ENCODE assay signal across 8 mouse cellular contexts in genomic region chr5:23830897-23831752, GRCm38 (mm10). TPM values are rescaled to one million over a fixed set of nuclear protein-coding genes. Genes with fewer than 3 reads are reported as not detected.
DNase-seq lines count a peak whose midpoint lies in the region; ATAC-seq lines count a peak whose summit lies in the region.

No protein-coding gene starts in this region.

- DNase-seq in layer of hippocampus, adult 18-20 months (ENCODE audit: low spot score in 2 of 2): peak; percentile 10 to 30
- DNase-seq in layer of hippocampus, adult 9-10 months (ENCODE audit: low spot score): no peak
- DNase-seq in kidney, postnatal 10 days: peak; percentile 62
- no peak for DNase-seq in thymus, postnatal 25 days
- DNase-seq in urinary bladder, adult 2 months (ENCODE audit: low spot score): no peak

- H3K4me2 ChIP-seq in heart, embryonic 12.5 days: peak overlapping the region; percentile 58

- no peaks in the 10 kb centered on the region for H3K36me3 ChIP-seq in heart, embryonic 12.5 days

- 0 out of 2 replicates have a peak, but pooled peaks cover 2% of the 10 kb centered on the region for H3K4me1 ChIP-seq in heart, embryonic 12.5 days (replicated peaks)

- no peak overlapping the region for H3K27ac ChIP-seq in heart, embryonic 12.5 days (ENCODE audit: poor library complexity, severe bottlenecking)

- H3K9me3 ChIP-seq in heart, embryonic 12.5 days (replicated peaks): no peaks in the 10 kb centered on the region

- H3K9ac ChIP-seq in heart, embryonic 12.5 days: no peak overlapping the region

- WGBS in heart, embryonic 12.5 days: 31% methylated on average over 58 of the region's 58 CpGs

- peak; percentile 59 for ATAC-seq in common myeloid progenitor, adult 5-6 weeks (replicated peaks; ENCODE audit: low read depth, poor library complexity, severe bottlenecking)
- ATAC-seq in heart, embryonic 12.5 days (ENCODE audit: insufficient number of reproducible peaks, low FRiP score): no peak
- ATAC-seq in megakaryocyte progenitor cell, adult 5-6 weeks (replicated peaks; ENCODE audit: poor library complexity): peak; percentile 64

- H3K27me3 ChIP-seq in heart, embryonic 12.5 days (replicated peaks): peaks cover 33% of the 10 kb centered on the region

- H3K4me3 ChIP-seq in heart, embryonic 12.5 days: peak overlapping the region; percentile 29

RNA-seq across cellular contexts. Expression of gene Tomm7, which starts 12.8 kb away (rescaled TPM):
- 10 to 100 TPM; 76.5 to 84.8 TPM for total RNA-seq in layer of hippocampus, adult 18-20 months (2021)
- 229 and 298 TPM in 2 replicates for total RNA-seq in common myeloid progenitor, adult 5-6 weeks (2017)
- polyA plus RNA-seq in heart, embryonic 12.5 days (2016; fragmentation: Nextera tagmentation; extraction: Ambion mirVana): 96.3 and 96.9 TPM in 2 replicates
- 81.3 and 98.8 TPM in 2 replicates for total RNA-seq in megakaryocyte progenitor cell, adult 5-6 weeks (2015)
- total RNA-seq in megakaryocyte progenitor cell, adult 5-6 weeks (2017): 288 and 310 TPM in 2 replicates
- 96.4 and 113 TPM in 2 replicates for polyA plus RNA-seq in urinary bladder, adult 2 months (2012; rRNA removed)

RNA-seq across cellular contexts. Expression of gene Rint1, which starts 43.6 kb away (rescaled TPM):
- 10 to 100 TPM; 20.6 to 21.2 TPM for total RNA-seq in layer of hippocampus, adult 18-20 months (2021)
- total RNA-seq in common myeloid progenitor, adult 5-6 weeks (2017): 22.5 and 23.4 TPM in 2 replicates
- 32.1 and 32.2 TPM in 2 replicates for polyA plus RNA-seq in heart, embryonic 12.5 days (2016; fragmentation: Nextera tagmentation; extraction: Ambion mirVana)
- 18.9 and 20.8 TPM in 2 replicates for total RNA-seq in megakaryocyte progenitor cell, adult 5-6 weeks (2015)
- 27.5 and 28.0 TPM in 2 replicates for total RNA-seq in megakaryocyte progenitor cell, adult 5-6 weeks (2017)
- polyA plus RNA-seq in urinary bladder, adult 2 months (2012; rRNA removed): 16.4 and 18.4 TPM in 2 replicates

RNA-seq across cellular contexts. Expression of gene Pus7, which starts 47.6 kb away (rescaled TPM):
- 10 to 100 TPM; 16.3 to 17.3 TPM for total RNA-seq in layer of hippocampus, adult 18-20 months (2021)
- 58.8 and 61.9 TPM in 2 replicates for total RNA-seq in common myeloid progenitor, adult 5-6 weeks (2017)
- polyA plus RNA-seq in heart, embryonic 12.5 days (2016; fragmentation: Nextera tagmentation; extraction: Ambion mirVana): 27.3 and 28.9 TPM in 2 replicates
- 40.3 and 42.9 TPM in 2 replicates for total RNA-seq in megakaryocyte progenitor cell, adult 5-6 weeks (2015)
- total RNA-seq in megakaryocyte progenitor cell, adult 5-6 weeks (2017): 45.5 and 60.3 TPM in 2 replicates
- 21.7 and 27.2 TPM in 2 replicates for polyA plus RNA-seq in urinary bladder, adult 2 months (2012; rRNA removed)

Comparison
In these comparisons a context has a peak if more than half of its experiments do, and no peak if none do; other contexts are left out.
1. DNase-seq: peak in layer of hippocampus, adult 18-20 months (2 of 2) and kidney, postnatal 10 days (single experiment); none in layer of hippocampus, adult 9-10 months (single experiment), thymus, postnatal 25 days (single experiment) and urinary bladder, adult 2 months (single experiment).